ENCODE assay signal across 11 mouse cellular contexts in the genomic region with DNA sequence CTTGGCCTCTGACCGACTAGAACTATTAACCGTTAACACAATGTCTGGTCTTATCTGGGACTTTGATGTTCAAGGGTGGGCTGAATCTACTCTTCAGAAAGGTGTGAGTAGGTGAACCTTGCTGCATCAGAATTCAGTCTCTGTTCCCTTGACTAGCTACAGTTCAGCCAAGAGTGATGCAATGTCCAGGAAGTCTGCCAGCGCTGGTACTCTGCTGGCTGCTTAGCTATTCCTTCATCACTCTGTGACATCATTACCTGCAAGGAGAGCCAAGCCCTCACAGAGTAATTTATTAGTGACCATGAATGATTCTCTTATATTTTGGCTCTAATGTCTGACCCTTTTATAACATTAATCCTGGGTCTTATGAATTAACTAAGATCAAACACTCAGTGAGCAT.
DNase-seq lines count a peak whose midpoint lies in the region; ATAC-seq lines count a peak whose summit lies in the region.
"Had no signal": no experiment of that assay in that cellular context is flagged by ENCODE, and none has a peak within 500 bp of the region (broad histone marks: within the 10 kb centered on the region; RNA-seq: fewer than 3 reads in every experiment).

No protein-coding gene starts in this region.

- 80% methylated on average over 3 of the region's 3 CpGs for WGBS in kidney, embryonic 15.5 days

- H3K4me1 ChIP-seq in kidney, embryonic 15.5 days = no peaks in the 10 kb centered on the region
- H3K4me1 ChIP-seq: liver, embryonic 13.5 days had no signal

- H3K4me3 ChIP-seq in kidney, embryonic 15.5 days (replicated peaks) = no peak overlapping the region
- H3K4me3 ChIP-seq: erythroblast, embryonic 14.5 days; liver, embryonic 13.5 days had no signal

- no peaks in the 10 kb centered on the region for H3K36me3 ChIP-seq in kidney, embryonic 15.5 days
- H3K36me3 ChIP-seq: liver, embryonic 13.5 days had no signal

- no peaks in the 10 kb centered on the region for H3K27me3 ChIP-seq in kidney, embryonic 15.5 days
- H3K27me3 ChIP-seq: liver, embryonic 13.5 days had no signal

- no peak for ATAC-seq in cerebellum, adult (ENCODE audit: insufficient number of reproducible peaks, low FRiP score, low TSS enrichment)
- no peak for ATAC-seq in kidney, embryonic 15.5 days (replicated peaks; ENCODE audit: low FRiP score)
- ATAC-seq: hindbrain, embryonic 16.5 days had no signal

- no peak overlapping the region for H3K27ac ChIP-seq in kidney, embryonic 15.5 days
- H3K27ac ChIP-seq: liver, embryonic 13.5 days had no signal

- no peak overlapping the region for H3K9ac ChIP-seq in kidney, embryonic 15.5 days
- H3K9ac ChIP-seq: liver, embryonic 13.5 days had no signal

- no peak overlapping the region for H3K4me2 ChIP-seq in kidney, embryonic 15.5 days
- H3K4me2 ChIP-seq: liver, embryonic 13.5 days had no signal

- DNase-seq in cerebellum, adult 9-11 months = peak; percentile 9
- DNase-seq in kidney, adult 8-10 months = peak; percentile 15 to 32
- DNase-seq in adrenal gland, postnatal 10 days = peak; percentile 78
- peak; percentile 45 to 64 for DNase-seq in layer of hippocampus, postnatal 10 days (ENCODE audit: low spot score in 2 of 2)
- DNase-seq in spleen, postnatal 14 days (ENCODE audit: low spot score in 2 of 2) = no peak
- no peak for DNase-seq in retina, embryonic 14.5 days (ENCODE audit: low spot score)
- DNase-seq: liver, embryonic 13.5 days had no signal

- no peaks in the 10 kb centered on the region for H3K9me3 ChIP-seq in kidney, embryonic 15.5 days (replicated peaks)
- H3K9me3 ChIP-seq: liver, embryonic 13.5 days had no signal

Comparison
In these comparisons a context has a peak if more than half of its experiments do, and no peak if none do; other contexts are left out.
1. DNase-seq: peak in cerebellum, adult 9-11 months (single experiment), kidney, adult 8-10 months (2 of 2), adrenal gland, postnatal 10 days (single experiment) and layer of hippocampus, postnatal 10 days (2 of 2); none in spleen, postnatal 14 days (0 of 2) and retina, embryonic 14.5 days (single experiment).